Mouse (Mus musculus): ENCODE data around the gene Zfp512b.

The Zfp512b gene

DNA sequence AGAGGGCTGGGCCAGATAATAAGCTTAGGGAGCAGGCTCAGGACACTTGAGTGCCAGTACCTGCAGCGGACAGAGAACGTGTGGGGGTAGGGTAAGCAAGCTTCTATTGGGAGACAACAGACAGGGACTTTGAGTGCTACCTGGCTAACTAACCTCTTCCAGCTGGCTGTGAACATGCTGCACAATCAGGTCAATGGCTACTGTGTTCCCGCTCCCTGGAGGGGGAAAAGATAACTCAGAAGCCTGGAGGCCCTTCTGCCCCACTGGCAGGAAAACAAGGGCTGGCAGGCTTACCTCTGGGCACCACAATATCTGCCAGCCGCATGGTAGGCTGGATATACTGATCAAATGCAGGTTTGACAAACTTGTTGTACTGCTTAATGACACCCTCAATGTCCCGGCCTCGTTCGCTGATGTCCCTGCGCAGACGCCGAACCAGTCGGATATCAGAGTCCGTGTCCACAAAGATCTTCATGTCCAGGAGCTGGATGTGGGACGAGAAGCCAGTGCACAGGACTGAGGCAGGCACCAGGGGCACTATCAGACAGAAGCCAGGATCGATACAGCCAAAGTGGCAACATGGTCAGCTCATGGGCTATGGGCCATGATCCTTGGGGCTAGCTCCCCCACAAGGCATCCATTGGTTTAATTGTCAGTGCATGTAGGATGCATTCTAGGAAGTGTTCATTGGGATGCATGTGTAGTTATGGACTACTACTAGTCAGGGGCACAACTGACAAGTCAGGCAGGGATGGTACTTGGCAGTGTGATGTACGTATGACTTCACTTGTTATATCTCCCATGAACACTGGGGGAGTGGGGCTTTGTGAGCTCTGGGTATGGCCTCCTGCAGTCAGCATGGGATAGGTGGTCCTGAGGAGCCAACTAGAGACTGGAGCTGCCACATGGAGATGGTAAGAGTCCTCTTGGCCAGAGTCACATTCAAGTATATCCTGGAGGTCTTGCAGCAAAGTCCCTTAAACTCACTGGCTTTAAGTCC lies 19.4 kb downstream of the Zfp512b start:
- no peak for DNase-seq

DNA sequence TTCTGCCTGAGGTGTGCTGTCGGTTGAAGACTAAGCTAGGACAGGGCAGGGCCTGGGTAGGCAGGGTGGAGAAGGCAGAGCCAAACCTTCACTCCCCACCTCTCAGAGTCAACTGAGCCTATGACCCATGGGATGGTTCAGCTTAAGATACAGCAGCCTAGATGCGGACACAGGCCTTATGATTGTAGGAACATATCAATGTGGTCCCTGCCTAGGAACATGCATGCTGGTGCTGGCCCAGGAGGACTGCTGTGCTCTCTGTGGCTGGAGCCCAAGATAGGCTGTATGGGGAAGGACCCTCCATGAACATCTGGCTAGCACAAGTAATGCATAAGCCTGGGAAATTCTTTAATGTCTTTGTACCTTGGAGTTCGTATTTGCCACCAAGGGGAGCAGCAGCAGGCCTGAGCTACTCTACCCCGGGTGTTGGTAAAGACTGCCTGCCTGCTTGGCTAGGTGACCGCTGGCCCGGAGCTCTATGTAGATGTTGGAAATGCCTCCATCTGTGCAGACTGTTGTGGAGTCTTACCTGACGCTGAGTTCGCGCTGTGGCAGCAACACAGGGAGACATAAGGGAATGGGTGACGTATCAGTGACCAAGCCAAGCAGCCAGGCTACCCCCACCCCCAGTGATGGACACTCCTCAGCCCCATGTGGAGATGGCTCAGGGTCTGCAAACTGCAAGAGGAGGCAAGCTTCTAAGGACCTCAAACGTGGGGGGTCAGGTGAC lies 20.5 kb downstream of the Zfp512b start:
- DNase-seq = no peak

DNA sequence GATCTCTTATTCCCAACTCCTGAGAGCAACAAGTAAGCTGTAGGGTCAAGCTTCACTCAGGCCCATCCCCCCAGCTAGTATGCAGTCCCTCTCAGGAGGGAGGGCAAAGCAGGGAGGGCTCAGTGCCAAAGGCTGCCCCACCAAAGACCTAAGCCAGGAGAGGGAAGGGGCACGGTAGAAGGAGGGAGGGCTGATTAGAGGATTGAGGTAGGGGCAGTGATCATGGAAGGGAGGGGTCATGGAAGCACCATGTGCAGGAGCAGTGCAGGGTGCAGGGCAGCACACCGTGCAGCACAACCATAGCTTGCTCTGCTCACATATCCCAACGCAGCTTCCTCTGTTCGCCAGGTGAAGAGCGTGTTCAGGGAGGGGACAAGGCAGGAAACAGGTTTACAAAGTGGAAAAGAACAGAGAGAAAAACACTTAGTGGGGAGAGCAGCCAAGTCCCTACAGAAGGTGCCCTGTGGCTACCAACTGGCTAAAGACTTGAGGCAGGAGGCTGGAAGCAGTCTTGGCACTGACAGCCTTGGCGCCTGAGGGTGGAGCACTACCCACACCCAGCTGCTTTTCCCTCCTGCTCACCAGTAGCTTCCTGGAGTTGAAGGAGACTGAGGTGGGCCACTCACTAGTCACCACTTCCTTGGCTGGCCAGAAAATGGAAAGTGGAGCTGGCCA lies 21.5 kb downstream of the Zfp512b start:
- no peak for DNase-seq

DNA sequence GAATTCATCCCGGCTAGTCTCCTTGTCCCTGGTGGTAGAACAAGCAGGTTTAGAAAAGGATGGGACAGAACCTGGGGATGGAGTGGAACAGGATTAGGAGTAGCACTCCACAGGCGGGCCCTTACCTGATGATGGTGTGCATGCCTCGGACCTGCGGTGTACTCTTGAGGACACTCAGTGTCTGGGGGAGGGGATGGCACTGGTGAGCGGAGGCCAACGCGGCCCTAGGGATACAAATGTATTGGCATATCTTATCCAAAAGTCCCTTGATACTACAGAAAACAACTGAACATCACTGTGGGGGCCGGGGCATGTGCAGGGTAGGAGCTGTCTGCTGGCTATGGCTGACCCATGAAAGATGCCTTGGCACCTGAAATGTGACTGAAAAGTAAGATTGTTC lies 22.2 kb downstream of the Zfp512b start:
- DNase-seq = no peak

DNA sequence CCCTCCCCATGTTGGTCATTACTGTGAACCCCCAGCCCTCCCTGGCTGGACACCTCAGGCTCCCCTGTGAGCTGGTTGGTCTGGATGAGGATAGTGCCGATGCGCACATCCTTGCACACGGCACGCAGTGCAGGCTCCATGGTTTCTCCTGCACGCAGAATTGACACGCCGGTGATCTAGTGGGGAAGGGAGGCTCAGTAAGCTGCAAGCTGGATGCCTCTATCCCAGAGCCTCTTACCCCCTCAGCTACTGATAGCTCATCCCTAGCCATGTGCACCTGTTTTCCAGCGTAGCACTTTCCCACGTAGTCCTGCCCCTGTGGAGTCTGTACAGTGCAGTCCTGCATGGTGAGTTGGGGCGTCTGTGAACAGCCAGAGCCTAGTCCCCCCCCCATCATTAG lies 22.7 kb downstream of the Zfp512b start:
- DNase-seq = no peak

DNA sequence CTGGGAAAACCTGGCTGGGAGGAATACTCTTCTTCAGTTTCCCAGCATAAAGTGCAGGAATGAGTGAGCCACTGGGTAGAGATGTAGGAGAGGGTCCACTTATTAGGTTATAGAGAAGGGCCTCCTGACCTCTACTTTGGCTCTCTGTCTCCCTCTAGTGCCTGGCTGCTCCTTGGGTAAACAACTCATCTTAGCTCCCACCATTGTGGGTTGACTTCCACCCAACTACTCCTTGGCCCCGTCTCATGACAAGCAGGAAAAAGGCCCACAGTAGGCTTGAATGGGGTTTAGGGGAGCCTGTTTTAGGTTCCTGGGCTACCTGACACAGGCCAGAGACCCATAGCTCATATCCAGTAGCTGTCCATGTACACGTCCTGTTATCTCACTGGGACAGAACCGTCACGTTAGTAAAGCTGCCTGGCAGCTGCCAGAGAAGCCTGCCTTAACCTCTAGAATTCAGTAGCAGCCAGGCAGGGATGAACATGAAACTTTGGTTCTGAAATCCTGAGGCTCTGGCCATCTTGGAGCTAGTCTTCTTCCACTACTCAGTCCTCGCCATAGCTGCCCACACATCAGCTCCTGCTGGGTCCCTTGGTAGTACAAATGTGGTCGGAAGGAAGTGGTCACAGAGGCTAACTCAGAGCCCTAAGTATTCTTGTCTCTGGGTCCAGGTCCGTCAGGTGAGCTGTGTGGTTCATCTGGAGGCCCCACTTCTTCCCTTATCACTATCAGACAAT lies 24.2 kb downstream of the Zfp512b start:
- peak; percentile 65 for DNase-seq

DNA sequence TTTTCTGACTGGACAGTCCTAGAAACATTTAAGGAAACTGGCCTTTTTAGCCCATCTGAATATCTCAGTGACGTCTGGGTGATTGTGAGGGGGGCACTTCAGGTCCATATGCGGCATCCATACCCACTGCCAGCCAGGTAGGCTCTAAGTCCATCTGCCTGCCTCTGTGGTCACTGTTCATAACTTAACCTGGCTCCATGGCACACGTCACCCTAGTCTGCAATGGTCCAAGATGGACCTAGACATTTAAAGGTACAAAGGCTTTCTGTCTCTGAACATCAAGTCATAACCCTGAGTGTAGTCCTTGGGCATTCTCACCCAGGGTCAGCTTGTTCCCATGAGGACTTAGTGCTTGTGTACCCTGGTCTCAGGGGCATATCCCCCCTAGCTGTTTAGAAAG lies 25.3 kb downstream of the Zfp512b start:
- DNase-seq = no peak

DNA sequence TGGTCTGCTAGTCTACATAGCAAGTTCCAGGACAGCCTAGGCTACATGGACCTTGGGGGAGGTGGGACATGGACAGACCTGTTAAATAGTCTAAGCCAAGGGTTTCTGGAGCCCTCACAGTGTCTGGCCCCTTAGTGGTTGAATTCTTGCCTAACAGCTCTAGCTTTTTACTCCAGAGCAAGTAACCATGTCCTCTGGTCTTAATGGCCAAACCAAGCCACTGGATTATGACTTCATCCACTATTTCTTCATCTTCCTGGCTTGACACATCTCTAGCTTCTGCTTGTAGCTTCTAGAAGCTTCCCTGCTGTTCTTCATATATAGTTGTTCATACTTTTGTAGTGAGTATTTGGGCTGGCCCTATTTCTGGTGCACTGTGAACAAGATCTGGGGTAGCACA lies 38.8 kb downstream of the Zfp512b start:
- no peak for DNase-seq

DNA sequence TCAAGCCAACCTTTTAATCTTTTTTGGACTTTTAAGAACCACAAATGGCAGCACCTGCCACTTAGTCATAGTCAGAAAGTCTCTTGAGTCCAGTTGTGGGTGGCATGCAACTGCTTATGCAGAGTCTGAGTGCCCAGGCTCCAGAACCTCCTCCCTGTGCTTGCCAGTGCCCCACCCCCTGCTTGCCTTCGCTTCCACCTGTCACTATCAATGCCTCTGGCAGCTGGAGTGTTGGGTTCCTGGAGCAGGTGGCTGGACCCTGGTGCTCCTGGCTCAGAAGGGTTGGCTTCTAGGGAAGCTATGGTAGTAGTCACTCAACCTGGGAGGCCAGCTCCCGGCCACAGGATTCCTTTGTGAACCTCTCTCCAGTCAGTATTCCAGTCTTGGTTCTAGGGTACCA lies 42.4 kb downstream of the Zfp512b start:
- DNase-seq = no peak

DNA sequence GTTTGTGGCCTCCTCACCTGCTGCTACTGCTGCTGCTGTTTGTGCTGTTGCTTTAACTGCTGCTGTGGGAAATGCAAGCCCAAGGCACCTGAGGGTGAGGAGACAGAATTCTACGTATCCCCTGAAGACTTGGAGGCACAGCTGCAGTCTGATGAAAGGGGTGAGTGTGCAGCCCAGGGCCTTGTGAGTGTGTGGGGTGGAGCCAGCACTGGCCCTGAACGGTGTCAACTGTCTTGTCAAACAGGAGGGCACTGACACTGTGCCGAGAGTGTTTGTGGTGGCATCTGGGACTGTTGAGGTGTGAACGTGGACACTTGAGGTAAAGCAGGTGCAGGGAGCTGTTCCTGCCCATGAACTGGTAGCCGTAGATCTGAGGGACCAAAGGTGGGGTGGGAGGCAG lies 43.9 kb downstream of the Zfp512b start:
- DNase-seq = no peak

DNA sequence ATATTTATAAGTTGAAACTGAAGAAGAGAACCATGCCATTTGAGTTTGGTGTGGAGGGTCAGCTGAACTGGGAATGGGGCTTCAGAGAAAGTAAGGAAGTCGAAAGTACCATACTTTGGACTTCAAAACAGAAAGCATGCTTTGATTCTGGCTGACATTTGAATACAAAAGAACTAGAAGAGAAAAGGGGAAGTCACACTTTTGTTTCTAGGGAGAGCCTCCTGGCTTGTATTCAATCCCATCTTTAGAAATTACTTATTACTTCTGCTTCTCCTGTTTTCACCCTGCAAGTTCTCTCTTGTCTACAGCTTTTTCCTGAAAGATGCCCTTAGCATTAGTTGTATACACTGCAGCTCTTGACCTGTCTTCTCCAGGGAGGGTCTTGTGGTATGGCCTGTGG lies 44.4 kb downstream of the Zfp512b start:
- no peak for DNase-seq

DNA sequence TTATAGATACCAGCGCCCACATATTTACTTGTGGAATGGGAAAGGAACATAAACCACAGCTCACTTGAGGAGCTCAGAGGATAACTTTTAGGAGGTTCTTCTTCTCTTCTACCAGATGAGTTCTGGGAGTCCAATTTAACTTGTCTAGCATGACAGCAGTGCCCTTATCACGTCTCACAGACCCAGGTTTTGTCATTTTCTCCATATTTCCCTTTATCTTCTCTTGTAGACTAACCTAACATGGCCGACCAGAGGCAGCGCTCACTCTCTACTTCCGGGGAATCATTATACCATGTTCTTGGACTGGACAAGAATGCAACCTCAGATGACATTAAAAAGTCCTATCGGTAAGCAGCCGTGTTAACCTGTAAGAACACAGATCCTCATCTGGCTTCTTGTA lies 46.5 kb downstream of the Zfp512b start:
- no peak for DNase-seq

DNA sequence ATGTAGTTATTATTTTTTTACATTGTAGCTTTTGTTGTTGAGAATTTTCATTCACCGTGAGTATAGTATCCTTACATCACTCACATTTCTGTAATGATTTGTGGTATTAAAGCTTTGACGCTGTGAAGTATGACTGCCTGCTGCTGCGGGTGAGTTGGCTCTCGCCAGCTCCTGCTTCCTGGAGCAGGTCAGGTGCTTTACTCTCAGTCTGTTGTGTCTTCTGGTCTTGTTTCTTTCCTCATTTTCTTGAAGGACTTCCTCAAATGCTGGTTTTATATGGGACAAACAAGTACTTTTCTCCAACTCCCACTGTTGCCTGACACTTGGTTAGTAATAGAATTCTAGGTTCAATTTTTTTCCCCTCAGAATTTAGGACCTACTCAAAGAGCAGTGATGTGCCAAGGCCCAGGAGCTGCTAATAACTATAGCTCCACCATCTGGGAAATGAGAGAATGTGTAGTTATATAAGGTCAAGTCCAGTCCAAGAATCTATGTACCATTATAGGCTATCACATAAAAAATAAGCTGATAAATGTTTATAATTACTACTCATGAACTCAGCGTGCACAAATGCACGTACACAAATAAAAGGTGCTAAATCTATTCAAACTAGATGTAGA lies 50.7 kb downstream of the Zfp512b start:
- DNase-seq = no peak

DNA sequence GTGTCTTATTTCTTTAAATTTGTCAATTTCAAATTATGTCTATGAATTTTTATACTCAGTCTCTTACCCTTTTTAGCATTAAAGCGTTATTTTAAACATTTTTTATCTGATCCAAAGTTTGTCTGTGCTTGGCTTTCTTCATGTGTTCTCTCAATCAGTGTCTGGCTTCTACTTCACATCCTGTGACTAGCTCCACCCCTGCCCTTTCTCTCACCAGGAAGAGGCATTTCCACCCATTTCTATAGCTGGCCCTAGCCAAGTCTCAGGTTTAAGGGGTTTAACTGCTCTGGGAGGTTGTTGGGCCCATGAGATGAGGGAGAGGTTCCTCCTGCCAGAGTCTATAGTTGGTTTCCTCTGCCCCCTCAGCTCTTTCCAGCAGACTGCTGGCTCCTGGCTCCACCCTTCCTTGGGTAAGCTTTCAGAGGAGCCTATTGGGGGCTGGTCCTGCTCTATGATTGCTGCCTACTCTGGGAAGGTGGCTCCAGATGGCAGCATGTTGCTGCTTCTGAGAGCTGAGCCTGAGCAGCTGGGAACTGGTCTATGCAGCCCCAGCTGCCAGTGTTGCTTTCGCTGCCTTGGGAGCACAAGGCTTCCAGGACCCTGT lies 55.1 kb downstream of the Zfp512b start:
- peak; percentile 19 for DNase-seq

DNA sequence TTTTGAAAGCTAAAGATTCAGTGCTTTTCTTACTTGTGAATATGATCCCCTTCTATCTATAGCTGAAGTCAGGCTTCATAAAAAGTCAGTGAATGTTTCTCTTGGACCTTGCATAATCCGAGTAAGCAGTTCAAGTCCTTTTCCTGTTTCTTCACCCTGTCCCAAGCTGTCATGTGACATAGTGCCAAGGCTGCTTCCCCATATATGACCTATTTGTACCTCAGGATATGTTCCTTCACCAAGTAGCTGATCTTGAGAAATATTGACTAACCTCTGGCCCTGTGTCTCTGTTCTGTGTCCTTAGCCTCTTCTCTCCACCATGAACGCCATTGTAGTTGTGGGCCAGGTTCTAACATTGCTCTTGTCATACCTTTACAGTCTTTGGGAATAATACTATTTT lies 56.2 kb downstream of the Zfp512b start:
- no peak for DNase-seq

DNA sequence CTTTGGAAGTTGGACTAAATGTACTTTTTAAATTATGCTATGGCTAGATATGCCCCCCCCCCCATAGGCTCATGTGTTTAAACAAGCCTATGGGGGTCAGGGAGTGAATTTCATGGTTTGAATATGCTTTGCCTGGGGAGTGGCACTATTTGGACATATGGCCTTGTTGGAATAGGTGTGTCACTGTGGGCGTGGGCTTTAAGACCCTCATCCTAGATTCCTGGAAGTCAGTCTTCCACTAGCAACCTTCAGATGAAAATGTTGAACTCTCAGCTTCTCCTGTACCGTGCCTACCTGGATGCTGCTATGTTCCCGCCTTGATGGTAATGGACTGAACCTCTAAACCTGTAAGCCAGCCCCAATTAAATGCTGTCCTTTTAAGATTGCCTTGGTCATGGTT lies 60.0 kb downstream of the Zfp512b start:
- DNase-seq = no peak

All from embryo, embryonic 11 days (tissue).